In genomic region chr11:115198932-115199384, GRCm38 (mm10) we compare ENCODE assay signal across 22 mouse cellular contexts. TPM values are rescaled to one million over a fixed set of nuclear protein-coding genes. Genes with fewer than 3 reads are reported as not detected.
DNase-seq lines count a peak whose midpoint lies in the region; ATAC-seq and TF ChIP-seq lines count a peak whose summit lies in the region.
"Had no signal": no experiment of that assay in that cellular context is flagged by ENCODE, and none has a peak within 500 bp of the region (broad histone marks: within the 10 kb centered on the region; RNA-seq: fewer than 3 reads in every experiment).

No protein-coding gene starts in this region.

- TF ChIP-seq POLR2A in lung, adult 2 months (IDR thresholded peaks at IDR 0.05; ENCODE audit: borderline replicate concordance, extremely low read depth, low read depth, low read length): no peak
- TF ChIP-seq POLR2A in MEL (IDR thresholded peaks at IDR 0.05; ENCODE audit: control insufficient read depth in 1 of 2, insufficient read depth in 1 of 2, low read depth in 1 of 2, low read length in 2 of 2, poor library complexity in 1 of 2): peak in 1 of 2 experiments; percentile 57; a peak in 2 of 4 replicates
- TF ChIP-seq POLR2A in small intestine, adult 2 months (IDR thresholded peaks at IDR 0.05; ENCODE audit: low read depth, low read length): no peak

- H3K27ac ChIP-seq in lung, postnatal 0 days (ENCODE audit: low read length): no peak overlapping the region
- H3K27ac ChIP-seq in MEL (ENCODE audit: control insufficient read depth, low read depth, low read length): peak overlapping the region; percentile 99
- H3K27ac ChIP-seq in small intestine, adult 2 months (ENCODE audit: insufficient read depth, low read depth, low read length): no peak overlapping the region
- H3K27ac ChIP-seq in forebrain, embryonic 12.5 days: no peak overlapping the region
- H3K27ac ChIP-seq: forebrain, embryonic 15.5 days; gastrocnemius, adult 2 months; heart, adult 2 months; limb, embryonic 10.5 days; liver, embryonic 14.5 days; midbrain, embryonic 10.5 days; neural tube, embryonic 12.5 days; stomach, embryonic 15.5 days had no signal

- TF ChIP-seq EP300 in lung, postnatal 0 days (IDR thresholded peaks at IDR 0.05): no peak
- peak; percentile 85 to 92 for TF ChIP-seq EP300 in MEL (IDR thresholded peaks at IDR 0.05; ENCODE audit: low read depth in 1 of 2, low read length in 2 of 2)

- no peak overlapping the region for H3K9ac ChIP-seq in lung, postnatal 0 days (replicated peaks; ENCODE audit: low read depth)
- peak overlapping the region; percentile 70 for H3K9ac ChIP-seq in MEL (ENCODE audit: control insufficient read depth, low read depth, low read length, poor library complexity, severe bottlenecking)
- no peak overlapping the region for H3K9ac ChIP-seq in forebrain, embryonic 12.5 days
- H3K9ac ChIP-seq: forebrain, embryonic 15.5 days; liver, embryonic 14.5 days; neural tube, embryonic 12.5 days; stomach, embryonic 15.5 days had no signal

- peak; percentile 29 for DNase-seq in lung, postnatal 0 days (ENCODE audit: low spot score)
- no peak for DNase-seq in lung, adult 2 months
- peak; percentile 96 for DNase-seq in MEL (ENCODE audit: low read depth, low spot score)
- no peak for DNase-seq in layer of hippocampus, adult 8-10 months (ENCODE audit: low spot score in 2 of 2)
- DNase-seq: adrenal gland, adult 8-10 months; cerebellum, adult 8-10 months; gastrocnemius, adult 2 months; heart, adult 2 months; heart, postnatal 10 days; kidney, adult 11 months; kidney, postnatal 14 days; lung, postnatal 14 days; right cerebral cortex, postnatal 4 days had no signal

- no peaks in the 10 kb centered on the region for H3K27me3 ChIP-seq in lung, postnatal 0 days (replicated peaks; ENCODE audit: insufficient read depth, low read length)
- no peaks in the 10 kb centered on the region for H3K27me3 ChIP-seq in MEL (ENCODE audit: control insufficient read depth in 1 of 2, insufficient read depth in 2 of 2, low read length in 2 of 2)
- no peaks in the 10 kb centered on the region for H3K27me3 ChIP-seq in small intestine, adult 2 months (ENCODE audit: control insufficient read depth, insufficient read depth, low read length)
- no peaks in the 10 kb centered on the region for H3K27me3 ChIP-seq in forebrain, embryonic 12.5 days
- H3K27me3 ChIP-seq: forebrain, embryonic 15.5 days; neural tube, embryonic 12.5 days; stomach, embryonic 15.5 days had no signal

- no peak overlapping the region for H3K4me2 ChIP-seq in lung, postnatal 0 days (replicated peaks; ENCODE audit: low read depth, low read length)
- no peak overlapping the region for H3K4me2 ChIP-seq in forebrain, embryonic 12.5 days
- H3K4me2 ChIP-seq: forebrain, embryonic 15.5 days; neural tube, embryonic 12.5 days; stomach, embryonic 15.5 days had no signal

- H3K36me3 ChIP-seq in lung, postnatal 0 days (ENCODE audit: insufficient read depth, low read length): peaks cover 5% of the 10 kb centered on the region; the same call in 1 of the 2 replicates
- peaks cover 8 to 54% of the 10 kb centered on the region in 2 experiments for H3K36me3 ChIP-seq in MEL (ENCODE audit: control insufficient read depth in 1 of 2, insufficient read depth in 2 of 2, low read length in 2 of 2)
- peaks cover 22% of the 10 kb centered on the region for H3K36me3 ChIP-seq in small intestine, adult 2 months (ENCODE audit: control insufficient read depth, insufficient read depth, low read length)
- peaks cover 8% of the 10 kb centered on the region for H3K36me3 ChIP-seq in forebrain, embryonic 12.5 days (replicated peaks)

- TF ChIP-seq RAD21 in MEL (IDR thresholded peaks at IDR 0.05; ENCODE audit: low read depth, low read length): no peak

- no peak for TF ChIP-seq CTCF in lung, postnatal 0 days (IDR thresholded peaks at IDR 0.05)
- no peak for TF ChIP-seq CTCF in lung, adult 2 months (IDR thresholded peaks at IDR 0.05; ENCODE audit: insufficient read depth, low read length)
- no peak for TF ChIP-seq CTCF in MEL (IDR thresholded peaks at IDR 0.05 in 2 of 3, conservative IDR thresholded peaks at IDR 0.05 in 1 of 3; ENCODE audit: control insufficient read depth in 1 of 3, insufficient read depth in 1 of 3, low read depth in 2 of 3, low read length in 3 of 3, poor library complexity in 1 of 3, severe bottlenecking in 1 of 3)
- TF ChIP-seq CTCF in small intestine, adult 2 months (IDR thresholded peaks at IDR 0.05; ENCODE audit: extremely low read depth, insufficient read length, insufficient replicate concordance, low read depth, low read length): no peak

- peaks cover 12% of the 10 kb centered on the region; the same call in 1 of the 2 replicates for H3K79me2 ChIP-seq in MEL (ENCODE audit: control insufficient read depth, insufficient read depth, low read length, poor library complexity)

- 51% methylated on average over 12 of the region's 12 CpGs for WGBS in lung, postnatal 0 days
- 65% methylated on average over 12 of the region's 12 CpGs for WGBS in lung, adult 2 months
- WGBS in small intestine, adult 2 months: 31% methylated on average over 12 of the region's 12 CpGs
- 65% methylated on average over 12 of the region's 12 CpGs for WGBS in forebrain, embryonic 12.5 days

- H3K4me1 ChIP-seq in lung, postnatal 0 days (ENCODE audit: insufficient read depth, low read depth, low read length): no peaks in the 10 kb centered on the region
- no peaks in the 10 kb centered on the region for H3K4me1 ChIP-seq in lung, adult 2 months (ENCODE audit: control insufficient read depth, insufficient read depth, low read length)
- H3K4me1 ChIP-seq in MEL (ENCODE audit: control insufficient read depth in 1 of 2, insufficient read depth in 2 of 2, low read length in 2 of 2): peaks cover 45 to 53% of the 10 kb centered on the region in 2 experiments
- no peaks in the 10 kb centered on the region for H3K4me1 ChIP-seq in small intestine, adult 2 months (ENCODE audit: control insufficient read depth, insufficient read depth, insufficient read length, low read length)
- H3K4me1 ChIP-seq in forebrain, embryonic 12.5 days: no peaks in the 10 kb centered on the region; the same call in 1 of the 2 replicates
- H3K4me1 ChIP-seq: forebrain, embryonic 15.5 days; midbrain, embryonic 10.5 days; stomach, embryonic 15.5 days had no signal

- no peak overlapping the region for H3K4me3 ChIP-seq in lung, postnatal 0 days (ENCODE audit: low read depth, low read length)
- H3K4me3 ChIP-seq in lung, adult 2 months (replicated peaks; ENCODE audit: extremely low read depth, low read depth, low read length): no peak overlapping the region
- peak overlapping the region; percentile 54 to 57 for H3K4me3 ChIP-seq in MEL (ENCODE audit: control insufficient read depth in 1 of 2, insufficient read depth in 1 of 2, low read depth in 2 of 2, low read length in 2 of 2)
- H3K4me3 ChIP-seq in small intestine, adult 2 months (ENCODE audit: low read depth, low read length): peak overlapping the region; percentile 12; the same call in 1 of the 2 replicates
- no peak overlapping the region for H3K4me3 ChIP-seq in forebrain, embryonic 12.5 days (replicated peaks)
- H3K4me3 ChIP-seq: forebrain, embryonic 15.5 days; gastrocnemius, adult 2 months; heart, adult 2 months; limb, embryonic 10.5 days; midbrain, embryonic 10.5 days; neural tube, embryonic 12.5 days; stomach, embryonic 15.5 days had no signal

- ATAC-seq in lung, postnatal 0 days: no peak
- peak; percentile 34; the same call in 1 of the 2 replicates for ATAC-seq in granulocyte monocyte progenitor cell, adult 5-6 weeks (replicated peaks; ENCODE audit: poor library complexity, severe bottlenecking)
- ATAC-seq in forebrain, embryonic 12.5 days (ENCODE audit: low FRiP score): no peak
- ATAC-seq: forebrain, embryonic 15.5 days had no signal

- H3K9me3 ChIP-seq in lung, postnatal 0 days (ENCODE audit: low read length): no peaks in the 10 kb centered on the region
- no peaks in the 10 kb centered on the region for H3K9me3 ChIP-seq in MEL (replicated peaks; ENCODE audit: insufficient read depth, low read length)
- H3K9me3 ChIP-seq in forebrain, embryonic 12.5 days: no peaks in the 10 kb centered on the region
- H3K9me3 ChIP-seq: forebrain, embryonic 15.5 days; limb, embryonic 10.5 days; midbrain, embryonic 10.5 days; neural tube, embryonic 12.5 days; stomach, embryonic 15.5 days had no signal

RNA-seq across cellular contexts. Expression of gene Nat9, which starts 11.3 kb away (rescaled TPM):
- 30.3 and 30.8 TPM in 2 replicates for polyA plus RNA-seq in lung, postnatal 0 days (2015; fragmentation: Nextera tagmentation; extraction: Ambion mirVana)
- polyA plus RNA-seq in lung, adult 2 months (2012; rRNA removed): 18.8 and 26.4 TPM in 2 replicates
- 80.2 and 92.4 TPM in 2 replicates for total RNA-seq in MEL (2012; rRNA removed)
- 10 to 100 TPM in 1 of 2 experiments, not detected in 1; 46.1 TPM for polyA plus RNA-seq in MEL (2012; ENCODE audit: insufficient read depth in 1 of 2, insufficient read length in 2 of 2, low read depth in 1 of 2, low replicate concordance in 2 of 2, missing spikeins in 1 of 2)
- 27.1 and 27.5 TPM in 2 replicates for total RNA-seq in granulocyte monocyte progenitor cell, adult 5-6 weeks (2014; fragmentation: Nextera tagmentation)
- total RNA-seq in granulocyte monocyte progenitor cell, adult 5-6 weeks (2017): 21.3 and 28.0 TPM in 2 replicates
- 22.7 and 35.6 TPM in 2 replicates for polyA plus RNA-seq in small intestine, adult 2 months (2012; rRNA removed)
- 10 to 100 TPM; 20.4 to 25.2 (median 22.5) TPM for total RNA-seq in layer of hippocampus, adult 8-10 months (2022)
- polyA plus RNA-seq in forebrain, embryonic 12.5 days (2016; fragmentation: Nextera tagmentation; extraction: Ambion mirVana): 16.0 and 16.6 TPM in 2 replicates

RNA-seq across cellular contexts. Expression of gene Tmem104, which starts 11.7 kb away (rescaled TPM):
- 9.6 and 10.5 TPM in 2 replicates for polyA plus RNA-seq in lung, postnatal 0 days (2015; fragmentation: Nextera tagmentation; extraction: Ambion mirVana)
- 19.1 and 21.6 TPM in 2 replicates for polyA plus RNA-seq in lung, adult 2 months (2012; rRNA removed)
- 23.4 and 24.8 TPM in 2 replicates for total RNA-seq in MEL (2012; rRNA removed)
- polyA plus RNA-seq in MEL (2012; ENCODE audit: insufficient read depth in 1 of 2, insufficient read length in 2 of 2, low read depth in 1 of 2, low replicate concordance in 2 of 2, missing spikeins in 1 of 2): 10 to 100 TPM in 1 of 2 experiments, not detected in 1; 21.9 TPM
- total RNA-seq in granulocyte monocyte progenitor cell, adult 5-6 weeks (2014; fragmentation: Nextera tagmentation): 11.5 and 12.8 TPM in 2 replicates
- 2.4 and 3.6 TPM in 2 replicates for total RNA-seq in granulocyte monocyte progenitor cell, adult 5-6 weeks (2017)
- polyA plus RNA-seq in small intestine, adult 2 months (2012; rRNA removed): 10.0 and 21.0 TPM in 2 replicates
- 10 to 100 TPM; 12.5 to 19.8 (median 16.1) TPM for total RNA-seq in layer of hippocampus, adult 8-10 months (2022)
- 7.9 and 8.4 TPM in 2 replicates for polyA plus RNA-seq in forebrain, embryonic 12.5 days (2016; fragmentation: Nextera tagmentation; extraction: Ambion mirVana)

RNA-seq across cellular contexts. Expression of gene Slc9a3r1, which starts 35.8 kb away (rescaled TPM):
- polyA plus RNA-seq in lung, postnatal 0 days (2015; fragmentation: Nextera tagmentation; extraction: Ambion mirVana): 56.9 and 71.2 TPM in 2 replicates
- 46.8 and 60.1 TPM in 2 replicates for polyA plus RNA-seq in lung, adult 2 months (2012; rRNA removed)
- total RNA-seq in MEL (2012; rRNA removed): 124 and 127 TPM in 2 replicates
- 100 to 1,000 TPM in 1 of 2 experiments, not detected in 1; 112 TPM for polyA plus RNA-seq in MEL (2012; ENCODE audit: insufficient read depth in 1 of 2, insufficient read length in 2 of 2, low read depth in 1 of 2, low replicate concordance in 2 of 2, missing spikeins in 1 of 2)
- 37.4 and 55.9 TPM in 2 replicates for total RNA-seq in granulocyte monocyte progenitor cell, adult 5-6 weeks (2014; fragmentation: Nextera tagmentation)
- total RNA-seq in granulocyte monocyte progenitor cell, adult 5-6 weeks (2017): 48.2 and 50.3 TPM in 2 replicates
- 314 and 949 TPM in 2 replicates for polyA plus RNA-seq in small intestine, adult 2 months (2012; rRNA removed)
- 10 to 100 TPM; 68.3 to 84.2 (median 77.1) TPM for total RNA-seq in layer of hippocampus, adult 8-10 months (2022)
- polyA plus RNA-seq in forebrain, embryonic 12.5 days (2016; fragmentation: Nextera tagmentation; extraction: Ambion mirVana): 31.3 and 32.2 TPM in 2 replicates

Comparison
In these comparisons a context has a peak if more than half of its experiments do, and no peak if none do; other contexts are left out.
1. DNase-seq: peak in lung, postnatal 0 days (single experiment) and MEL (single experiment); none in lung, adult 2 months (single experiment) and layer of hippocampus, adult 8-10 months (0 of 2).
2. H3K4me3 ChIP-seq: peak in MEL (2 of 2) and small intestine, adult 2 months (single experiment); none in lung, postnatal 0 days (single experiment), lung, adult 2 months (single experiment) and forebrain, embryonic 12.5 days (single experiment).